In genomic region chr5:18023347-18023746, GRCm38 (mm10) we compare ENCODE assay signal across 11 mouse cellular contexts.
DNase-seq lines count a peak whose midpoint lies in the region; ATAC-seq and TF ChIP-seq lines count a peak whose summit lies in the region.
"Had no signal": no experiment of that assay in that cellular context is flagged by ENCODE, and none has a peak within 500 bp of the region (broad histone marks: within the 10 kb centered on the region; RNA-seq: fewer than 3 reads in every experiment).

No protein-coding gene starts in this region.

- no peak for TF ChIP-seq POLR2A in cerebellum, adult 2 months (IDR thresholded peaks at IDR 0.05; ENCODE audit: borderline replicate concordance, insufficient read depth, low read length)

- no peaks in the 10 kb centered on the region for H3K9me3 ChIP-seq in kidney, embryonic 15.5 days (replicated peaks)
- H3K9me3 ChIP-seq: forebrain, embryonic 13.5 days had no signal

- H3K4me2 ChIP-seq in kidney, embryonic 15.5 days: no peak overlapping the region
- H3K4me2 ChIP-seq: forebrain, embryonic 13.5 days had no signal

- H3K4me1 ChIP-seq in cerebellum, adult 2 months (ENCODE audit: control insufficient read depth, insufficient read depth, low read length): no peaks in the 10 kb centered on the region
- no peaks in the 10 kb centered on the region for H3K4me1 ChIP-seq in kidney, embryonic 15.5 days
- H3K4me1 ChIP-seq: forebrain, embryonic 13.5 days had no signal

- no peak for TF ChIP-seq CTCF in cerebellum, adult 2 months (IDR thresholded peaks at IDR 0.05; ENCODE audit: borderline replicate concordance, insufficient read depth, low read depth, low read length)

- DNase-seq in cerebellum, postnatal 10 days: peak; percentile 8 to 13
- DNase-seq in cerebellum, adult 2 months: no peak
- DNase-seq in kidney, adult 9 months: peak; percentile 32
- DNase-seq in urinary bladder, postnatal 14 days (ENCODE audit: low spot score): peak; percentile 36
- DNase-seq in urinary bladder, postnatal 4 days (ENCODE audit: low spot score in 2 of 2): no peak
- no peak for DNase-seq in yolk sac, embryonic 10.5 days (ENCODE audit: low spot score)
- DNase-seq: cerebellum, adult 9-11 months had no signal

- no peak overlapping the region for H3K27ac ChIP-seq in cerebellum, adult 2 months (ENCODE audit: insufficient read depth, low read length)
- H3K27ac ChIP-seq in kidney, embryonic 15.5 days: no peak overlapping the region
- H3K27ac ChIP-seq: forebrain, embryonic 13.5 days; macrophage had no signal

- no peak overlapping the region for H3K9ac ChIP-seq in kidney, embryonic 15.5 days
- H3K9ac ChIP-seq: forebrain, embryonic 13.5 days had no signal

- no peak for ATAC-seq in kidney, embryonic 15.5 days (replicated peaks; ENCODE audit: low FRiP score)
- no peak for ATAC-seq in granulocyte monocyte progenitor cell, adult 5-6 weeks (replicated peaks; ENCODE audit: poor library complexity, severe bottlenecking)
- ATAC-seq: forebrain, embryonic 13.5 days had no signal

- no peak overlapping the region for H3K4me3 ChIP-seq in cerebellum, adult 2 months (replicated peaks; ENCODE audit: insufficient read depth, low read depth, low read length)
- H3K4me3 ChIP-seq in kidney, embryonic 15.5 days (replicated peaks): no peak overlapping the region
- H3K4me3 ChIP-seq: forebrain, embryonic 13.5 days had no signal

- no peaks in the 10 kb centered on the region for H3K36me3 ChIP-seq in kidney, embryonic 15.5 days

- no peaks in the 10 kb centered on the region for H3K27me3 ChIP-seq in cerebellum, adult 2 months (ENCODE audit: control insufficient read depth, insufficient read depth, low read length)
- H3K27me3 ChIP-seq in kidney, embryonic 15.5 days: no peaks in the 10 kb centered on the region
- H3K27me3 ChIP-seq: forebrain, embryonic 13.5 days had no signal

Comparison
In these comparisons a context has a peak if more than half of its experiments do, and no peak if none do; other contexts are left out.
1. DNase-seq: peak in cerebellum, postnatal 10 days (2 of 2), kidney, adult 9 months (single experiment) and urinary bladder, postnatal 14 days (single experiment); none in cerebellum, adult 2 months (0 of 2), urinary bladder, postnatal 4 days (0 of 2) and yolk sac, embryonic 10.5 days (single experiment).